Mouse (Mus musculus) spleen, adult 2 months (tissue): ENCODE results near the gene Gm49380. TPM values are rescaled to one million over a fixed set of nuclear protein-coding genes. Genes with fewer than 3 reads are reported as not detected.
A peak's percentile ranks its signal among the peaks of the same experiment; 100 is the strongest.

Experiments used
- DNase-seq, 2 experiments: peaks; one replicate each; pipeline versions ENCODE4 v3.0.0 to v3.0.0-alpha.2; 2012 to 2021; ENCODE audit warnings: low spot score in 2 of 2, low read depth in 1 of 2
- H3K27ac ChIP-seq: fragments of 200-500 bp; 2 replicates; pipeline ENCODE4 v1.5.1; 2012; ENCODE audit warnings: low read length, inconsistent platforms; ENCODE audit not compliant: insufficient read depth
- H3K27me3 ChIP-seq: fragments of 200-500 bp; 2 replicates; pipeline ENCODE4 v1.6.1; 2012; ENCODE audit warnings: mild to moderate bottlenecking, moderate library complexity, low read length, inconsistent platforms; ENCODE audit not compliant: control insufficient read depth, insufficient read depth
- H3K36me3 ChIP-seq: fragments of 200-500 bp; 2 replicates; pipeline ENCODE4 v1.6.1; 2012; ENCODE audit warnings: mild to moderate bottlenecking, low read length, inconsistent platforms; ENCODE audit not compliant: control insufficient read depth, insufficient read depth
- H3K4me1 ChIP-seq: fragments of 200-500 bp; 2 replicates; pipeline ENCODE4 v1.6.1; 2011; ENCODE audit warnings: inconsistent platforms; ENCODE audit not compliant: control insufficient read depth, insufficient read depth, insufficient read length
- H3K4me3 ChIP-seq: fragments of 200-500 bp; 2 replicates; pipeline ENCODE4 v1.5.1; 2011; ENCODE audit warnings: mild to moderate bottlenecking, inconsistent platforms; ENCODE audit not compliant: insufficient read depth, insufficient read length; ENCODE audit errors: extremely low read depth
- CTCF ChIP-seq: fragments of 200-500 bp; IDR thresholded peaks from 2 replicates; pipeline ENCODE4 v1.5.1; 2011; ENCODE audit warnings: mild to moderate bottlenecking, inconsistent platforms; ENCODE audit not compliant: insufficient read depth, insufficient read length, insufficient replicate concordance; ENCODE audit errors: extremely low read depth
- POLR2A ChIP-seq: fragments of 200-500 bp; IDR thresholded peaks from 2 replicates; pipeline ENCODE4 v1.6.1; 2011; ENCODE audit warnings: low read depth, low read length, inconsistent platforms
- WGBS: fragments of 180-500 bp; shearing (Covaris S2); methylation state at CpG from one replicate; pipeline ENCODE4 v1.1.7; 2018; 5-methylcytosine and 5-hydroxymethylcytosine counted together
- polyA plus RNA-seq: library from polyadenylated mRNA; depleted of rRNA; stranded (reverse); fragments of >200 nt; gene quantifications from 2 replicates; pipeline ENCODE4 v1.2.3, GENCODE M21; 2012; rRNA removed

Gene Gm49380
- polyA plus RNA-seq, 1 experiment: not detected

DNA sequence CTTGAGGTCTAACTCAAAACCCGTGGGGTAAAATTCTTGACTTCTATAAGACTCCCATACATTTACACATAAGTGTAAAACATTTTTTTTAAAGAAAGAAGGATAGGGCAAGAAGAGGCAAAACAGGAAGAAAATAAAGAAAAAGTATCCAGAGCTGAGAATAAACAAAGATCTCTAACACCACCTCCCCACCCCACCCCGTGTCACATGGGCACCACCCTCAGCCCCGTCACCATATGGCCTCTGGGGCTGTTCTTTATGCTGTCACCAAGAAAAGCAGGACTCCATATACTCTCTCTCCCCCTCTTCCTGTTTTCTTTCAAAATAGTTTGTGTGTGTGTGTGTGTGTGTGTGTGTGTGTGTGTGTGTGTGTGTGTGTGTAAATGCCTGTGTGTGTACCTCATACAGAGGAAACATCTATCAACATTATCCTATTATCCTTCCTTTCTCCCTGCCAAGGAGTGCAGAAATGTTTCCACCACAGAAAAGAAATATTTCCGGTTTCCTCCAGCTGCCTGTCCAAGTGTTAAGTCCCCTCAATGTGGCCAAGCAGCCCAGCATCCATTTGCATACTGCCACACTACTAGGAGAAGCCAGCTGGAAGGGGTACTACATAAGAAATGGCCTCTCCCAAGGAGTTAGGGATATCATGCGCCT lies 83.6 kb downstream of the Gm49380 start:
- no peak for TF ChIP-seq POLR2A
- H3K4me1 ChIP-seq: no peaks in the 10 kb centered on the region
- 44% methylated on average over 5 of the region's 5 CpGs for WGBS
- H3K36me3 ChIP-seq: no peaks in the 10 kb centered on the region
- peak overlapping the region; percentile 71 for H3K27ac ChIP-seq
- no peak overlapping the region for H3K4me3 ChIP-seq
- no peak for DNase-seq
- H3K27me3 ChIP-seq: no peaks in the 10 kb centered on the region

- H3K27ac ChIP-seq: no peak overlapping the region
- WGBS: 29% methylated on average over 3 of the region's 3 CpGs
- H3K4me1 ChIP-seq: peaks cover 3% of the 10 kb centered on the region; the same call in 1 of the 2 replicates
These were observed 89.2 kb downstream of the Gm49380 start for GRCm38 (mm10) chr9:44024096-44024495.

GRCm38 (mm10) chr9:44022100-44022847 lies 91.0 kb downstream of the Gm49380 start:
- 49% methylated on average over 8 of the region's 8 CpGs for WGBS
- H3K4me1 ChIP-seq: peaks cover 3% of the 10 kb centered on the region; the same call in 1 of the 2 replicates
- peak overlapping the region; percentile 86 for H3K27ac ChIP-seq
- peak in 1 of 2 experiments; percentile 35 for DNase-seq
- H3K4me3 ChIP-seq: no peak overlapping the region
- TF ChIP-seq CTCF (no peak), POLR2A (no peak)
- H3K27me3 ChIP-seq: no peaks in the 10 kb centered on the region
- H3K36me3 ChIP-seq: no peaks in the 10 kb centered on the region

More at GRCm38 (mm10) chr9:44024096-44024495, 89.2 kb downstream of the Gm49380 start:
- Histone ChIP-seq H3K4me3 (no peak overlapping the region), H3K27me3 (no peaks in the 10 kb centered on the region), H3K36me3 (no peaks in the 10 kb centered on the region)
- no peak for DNase-seq
- TF ChIP-seq CTCF (no peak), POLR2A (no peak)

DNA sequence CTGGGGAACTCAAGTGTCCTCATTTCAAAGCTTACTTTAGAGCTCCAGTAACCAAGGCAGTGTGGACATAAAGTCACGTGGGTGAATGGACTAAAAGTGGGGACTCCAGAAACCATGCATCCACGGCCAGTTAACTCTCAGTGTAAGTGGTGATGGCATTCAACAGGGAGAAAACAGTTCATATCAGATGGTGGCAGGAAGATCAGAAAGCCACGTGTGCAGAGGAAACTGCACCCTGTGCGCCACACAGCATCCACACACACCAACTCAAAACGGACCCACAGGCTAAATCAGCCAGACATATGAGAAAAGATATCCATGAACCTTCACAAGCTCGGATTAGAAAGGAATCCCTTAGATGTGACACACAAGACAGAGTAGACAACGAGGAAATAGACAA lies 93.3 kb downstream of the Gm49380 start:
- TF ChIP-seq CTCF (no peak), POLR2A (no peak)
- Histone ChIP-seq H3K36me3 (no peaks in the 10 kb centered on the region), H3K27me3 (no peaks in the 10 kb centered on the region), H3K4me1 (peaks cover 3% of the 10 kb centered on the region; the same call in 1 of the 2 replicates), H3K4me3 (no peak overlapping the region), H3K27ac (peak overlapping the region; percentile 68)
- no peak for DNase-seq
- WGBS: 46% methylated on average over 7 of the region's 7 CpGs

DNA sequence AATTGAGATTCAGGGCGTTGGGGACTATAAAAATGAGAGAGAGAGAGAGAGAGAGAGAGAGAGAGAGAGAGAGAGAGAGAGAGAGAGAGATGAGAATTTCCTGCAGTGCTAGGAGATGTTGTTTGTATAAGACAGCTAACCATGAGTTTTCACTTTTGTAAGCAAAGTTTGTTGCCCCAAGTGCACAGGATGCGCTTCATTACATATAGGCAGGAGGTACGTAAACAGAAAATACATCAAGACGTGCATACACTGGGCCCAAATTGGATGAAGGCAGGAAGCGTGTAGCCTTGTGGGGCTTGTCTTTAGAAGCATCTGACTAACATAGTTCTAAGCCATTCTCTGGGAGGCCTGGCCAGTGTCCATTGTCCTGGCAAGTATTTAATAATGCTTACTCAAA lies 95.5 kb downstream of the Gm49380 start:
- H3K27me3 ChIP-seq: no peaks in the 10 kb centered on the region
- TF ChIP-seq POLR2A: no peak
- no peak for TF ChIP-seq CTCF
- H3K36me3 ChIP-seq: no peaks in the 10 kb centered on the region
- no peak overlapping the region for H3K4me3 ChIP-seq
- DNase-seq: no peak
- H3K27ac ChIP-seq: peak overlapping the region; percentile 32; the same call in 1 of the 2 replicates
- H3K4me1 ChIP-seq: no peaks in the 10 kb centered on the region; the same call in 1 of the 2 replicates
- 75% methylated on average over 5 of the region's 5 CpGs for WGBS

Other genes starting within 250 kb of the Gm49380 start
- gene Thy1, start 70.1 kb downstream of the Gm49380 start, polyA plus RNA-seq: 197 and 206 TPM in 2 replicates
- 0.65 and 0.69 TPM in 2 replicates for gene Usp2, start 46.5 kb downstream of the Gm49380 start, polyA plus RNA-seq
- 0.02 and 0.06 TPM in 2 replicates for gene Mfrp, start 11.8 kb downstream of the Gm49380 start, polyA plus RNA-seq
- gene C1qtnf5, start 6.3 kb downstream of the Gm49380 start, polyA plus RNA-seq: 6.7 and 8.2 TPM in 2 replicates
- 21.3 and 27.1 TPM in 2 replicates for gene Rnf26, start within 50 bp of the Gm49380 start, polyA plus RNA-seq
- gene Mcam, start 21.0 kb upstream of the Gm49380 start, polyA plus RNA-seq: 12.7 and 13.9 TPM in 2 replicates
- 16.1 and 20.3 TPM in 2 replicates for gene Cbl, start 120.5 kb upstream of the Gm49380 start, polyA plus RNA-seq
- gene Ccdc153, start 127.2 kb upstream of the Gm49380 start, polyA plus RNA-seq: not detected in 2 replicates
- 0.07 and 0.08 TPM in 2 replicates for gene Pdzd3, start 138.0 kb upstream of the Gm49380 start, polyA plus RNA-seq
- 8.4 and 10.7 TPM in 2 replicates for gene Nlrx1, start 155.1 kb upstream of the Gm49380 start, polyA plus RNA-seq
- gene Abcg4, start 175.1 kb upstream of the Gm49380 start, polyA plus RNA-seq: 12.3 and 22.3 TPM in 2 replicates
- gene Hinfp, start 192.2 kb upstream of the Gm49380 start, polyA plus RNA-seq: 24.7 and 25.2 TPM in 2 replicates
- 28.0 and 38.5 TPM in 2 replicates for gene C2cd2l, start 206.8 kb upstream of the Gm49380 start, polyA plus RNA-seq
- gene Dpagt1, start 212.5 kb upstream of the Gm49380 start, polyA plus RNA-seq: 24.0 and 25.2 TPM in 2 replicates
- gene H2afx, start 221.2 kb upstream of the Gm49380 start, polyA plus RNA-seq: 117 and 258 TPM in 2 replicates
- gene Hmbs, start 230.7 kb upstream of the Gm49380 start, polyA plus RNA-seq: 121 and 147 TPM in 2 replicates
- 23.7 and 25.6 TPM in 2 replicates for gene Vps11, start 248.2 kb upstream of the Gm49380 start, polyA plus RNA-seq